Mouse (Mus musculus) megakaryocyte, embryonic 14.5 days (primary cell): ENCODE results near the gene Aldh3a2.

ENCODE experiments used
- FLI1 ChIP-seq: IDR thresholded peaks from 2 replicates; pipeline ENCODE4 v1.6.1; 2012; ENCODE audit warnings: low read length, inconsistent platforms, mixed read lengths
- GATA1 ChIP-seq: IDR thresholded peaks from 3 replicates; pipeline ENCODE4 v1.6.1; 2012; ENCODE audit warnings: mixed read lengths, low read length, inconsistent platforms, borderline replicate concordance

DNA sequence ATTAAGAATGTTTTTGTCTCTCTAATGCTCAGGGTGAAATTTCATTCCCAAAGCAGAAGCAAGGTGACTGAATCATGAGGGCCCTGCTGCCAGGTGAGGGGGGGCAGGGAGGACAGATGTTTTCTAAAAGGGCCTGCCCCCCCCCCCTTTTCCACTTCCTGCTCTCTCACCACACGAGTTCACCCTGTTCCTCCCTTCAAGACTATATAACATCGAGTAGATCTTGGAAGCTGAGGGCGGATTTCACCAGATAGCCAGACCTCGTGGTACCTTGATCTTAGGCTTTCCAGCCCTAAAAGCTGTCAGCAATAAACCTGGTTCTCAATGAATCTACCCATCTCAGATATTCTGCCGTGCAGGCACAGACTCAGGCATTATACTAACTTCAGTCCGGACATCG is 43.1 kb upstream of the Aldh3a2 start:
- no peak for TF ChIP-seq FLI1
- TF ChIP-seq GATA1 = no peak
